Mouse (Mus musculus): ENCODE measurements around the gene Yme1l1. TPM values are rescaled to one million over a fixed set of nuclear protein-coding genes. Genes with fewer than 3 reads are reported as not detected.

Yme1l1 gene
- polyA plus RNA-seq, 1 experiment = 17.9 TPM

DNA sequence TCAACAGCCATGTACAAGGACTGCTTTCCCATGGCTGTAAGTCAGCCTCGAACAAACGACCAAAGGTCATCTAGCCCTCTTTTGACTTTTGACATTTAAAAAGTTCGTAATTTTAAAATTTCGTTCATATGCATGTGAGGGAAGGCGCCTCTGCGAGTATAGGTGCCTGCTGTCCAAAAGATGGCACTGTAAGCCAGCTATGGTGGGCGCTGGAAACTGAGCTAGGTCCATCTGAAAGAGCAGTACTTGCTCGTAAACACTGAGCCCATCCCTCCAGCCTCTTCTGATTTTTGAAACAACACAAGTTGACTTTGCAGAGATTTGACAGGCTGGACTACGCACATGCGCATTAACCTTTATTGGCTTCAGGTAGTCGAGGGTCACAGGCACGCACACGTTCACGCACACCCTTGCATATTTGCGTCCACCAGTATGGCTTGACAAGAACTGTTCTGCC is 50.9 kb downstream of the Yme1l1 start, which contains the start of gene 4931423N10Rik:
Gene 4931423N10Rik, plus strand, starts transcription at position 407 of the 457 bp plus-strand sequence.
- no peak within 1 kb of the TSS for H3K4me3 ChIP-seq
- no peaks in the 10 kb centered on the region for H3K27me3 ChIP-seq (ENCODE audit: control insufficient read depth, insufficient read depth, insufficient read length)
- H3ac ChIP-seq (ENCODE audit: control insufficient read depth, insufficient read length) = no peak within 1 kb of the TSS
- no peaks in the 10 kb centered on the region for H3K79me2 ChIP-seq (ENCODE audit: control insufficient read depth, insufficient read depth)
- no peaks in the 10 kb centered on the region for H3K36me3 ChIP-seq (ENCODE audit: control insufficient read depth, insufficient read depth)
- no peak within 1 kb of the TSS for H3K4me2 ChIP-seq (ENCODE audit: low read depth)
- TF ChIP-seq E2F4 (IDR thresholded peaks at IDR 0.05; ENCODE audit: insufficient read depth) (no peak), POLR2A (IDR thresholded peaks at IDR 0.05; ENCODE audit: insufficient read length, low read depth) (no peak), POLR2AphosphoS2 (IDR thresholded peaks at IDR 0.05; ENCODE audit: insufficient read length, low read depth) (no peak), USF1 (IDR thresholded peaks at IDR 0.05; ENCODE audit: low read depth) (no peak), MAX (IDR thresholded peaks at IDR 0.05; ENCODE audit: low read depth) (no peak), SRF (IDR thresholded peaks at IDR 0.05; ENCODE audit: control insufficient read depth, insufficient read length, low read depth) (no peak), CEBPB (IDR thresholded peaks at IDR 0.05; ENCODE audit: insufficient read depth, poor library complexity, severe bottlenecking) (no peak), TCF3 (IDR thresholded peaks at IDR 0.05; ENCODE audit: insufficient read length, low read depth) (no peak), MYOG (IDR thresholded peaks at IDR 0.05; ENCODE audit: control insufficient read depth in 1 of 3, insufficient read depth in 1 of 3, insufficient read length in 2 of 3, low read depth in 2 of 3) (no peak), TCF12 (IDR thresholded peaks at IDR 0.05; ENCODE audit: insufficient read depth, poor library complexity, severe bottlenecking) (no peak), REST (IDR thresholded peaks at IDR 0.05; ENCODE audit: insufficient read depth, insufficient read length) (no peak), MYOD1 (IDR thresholded peaks at IDR 0.05; ENCODE audit: control insufficient read depth in 1 of 3, insufficient read length in 2 of 3, low read depth in 2 of 3) (no peak)

DNA sequence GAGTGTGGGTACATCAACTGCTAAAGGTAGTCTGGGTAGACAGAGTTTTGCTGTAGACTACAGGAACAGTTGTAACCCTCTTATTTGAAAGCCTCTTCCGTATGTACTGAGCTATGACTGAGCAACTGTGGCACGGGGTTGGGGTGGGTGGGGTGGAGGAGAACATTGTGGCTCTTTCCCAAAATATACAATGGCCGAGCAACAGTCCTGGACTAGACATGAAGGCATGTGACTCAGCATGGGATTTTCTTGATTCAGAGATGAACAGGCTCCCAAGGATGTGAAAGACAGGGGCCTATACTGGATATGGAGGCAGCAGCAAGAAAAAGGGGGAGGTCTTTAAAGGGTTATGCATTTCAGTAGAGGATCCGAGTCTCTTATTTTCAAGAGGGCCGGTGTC is 57.5 kb downstream of the Yme1l1 start:
- Histone ChIP-seq H3ac (ENCODE audit: control insufficient read depth, insufficient read length) (no peak overlapping the region), H3K4me3 (no peak overlapping the region), H3K79me2 (ENCODE audit: control insufficient read depth, insufficient read depth) (no peaks in the 10 kb centered on the region), H3K27me3 (ENCODE audit: control insufficient read depth, insufficient read depth, insufficient read length) (no peaks in the 10 kb centered on the region), H3K4me2 (ENCODE audit: low read depth) (peak overlapping the region; percentile 32), H3K36me3 (ENCODE audit: control insufficient read depth, insufficient read depth) (no peaks in the 10 kb centered on the region)
- no peak for TF ChIP-seq SRF (IDR thresholded peaks at IDR 0.05; ENCODE audit: control insufficient read depth, insufficient read length, low read depth)
- TF ChIP-seq MAX (IDR thresholded peaks at IDR 0.05; ENCODE audit: low read depth) = no peak
- no peak for TF ChIP-seq MYOG (IDR thresholded peaks at IDR 0.05; ENCODE audit: control insufficient read depth in 1 of 3, insufficient read depth in 1 of 3, insufficient read length in 2 of 3, low read depth in 2 of 3)
- TF ChIP-seq USF1 (IDR thresholded peaks at IDR 0.05; ENCODE audit: low read depth) = no peak
- TF ChIP-seq E2F4 (IDR thresholded peaks at IDR 0.05; ENCODE audit: insufficient read depth) = no peak
- TF ChIP-seq POLR2A (IDR thresholded peaks at IDR 0.05; ENCODE audit: insufficient read length, low read depth) = no peak
- no peak for TF ChIP-seq TCF12 (IDR thresholded peaks at IDR 0.05; ENCODE audit: insufficient read depth, poor library complexity, severe bottlenecking)
- no peak for TF ChIP-seq POLR2AphosphoS2 (IDR thresholded peaks at IDR 0.05; ENCODE audit: insufficient read length, low read depth)
- no peak for TF ChIP-seq TCF3 (IDR thresholded peaks at IDR 0.05; ENCODE audit: insufficient read length, low read depth)
- TF ChIP-seq MYOD1 (IDR thresholded peaks at IDR 0.05; ENCODE audit: control insufficient read depth in 1 of 3, insufficient read length in 2 of 3, low read depth in 2 of 3) = no peak
- TF ChIP-seq CEBPB (IDR thresholded peaks at IDR 0.05; ENCODE audit: insufficient read depth, poor library complexity, severe bottlenecking) = no peak
- no peak for TF ChIP-seq REST (IDR thresholded peaks at IDR 0.05; ENCODE audit: insufficient read depth, insufficient read length)

DNA sequence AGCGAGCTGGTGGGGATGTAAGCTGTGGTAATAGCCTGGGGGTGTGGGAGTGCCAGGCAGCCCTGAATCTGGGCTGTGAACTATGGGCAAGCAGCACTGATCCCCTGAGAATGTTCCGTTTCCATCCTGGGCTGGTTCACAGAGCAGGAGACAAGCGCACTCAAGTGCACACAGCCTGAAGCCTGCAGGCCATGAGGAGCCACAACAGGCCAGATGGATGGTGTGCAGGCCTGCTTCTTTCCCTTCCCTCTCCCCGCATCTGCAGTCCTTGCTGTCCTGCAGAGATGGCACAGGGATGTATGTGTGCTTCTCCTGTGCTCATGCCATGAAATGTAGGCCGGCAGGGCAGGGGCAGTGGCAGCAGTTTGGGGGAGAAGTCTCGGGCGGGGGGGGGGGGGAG is 69.0 kb downstream of the Yme1l1 start:
- H3K4me3 ChIP-seq = no peak overlapping the region
- no peaks in the 10 kb centered on the region for H3K79me2 ChIP-seq (ENCODE audit: control insufficient read depth, insufficient read depth)
- no peaks in the 10 kb centered on the region for H3K36me3 ChIP-seq (ENCODE audit: control insufficient read depth, insufficient read depth)
- H3ac ChIP-seq (ENCODE audit: control insufficient read depth, insufficient read length) = no peak overlapping the region
- TF ChIP-seq MYOG (IDR thresholded peaks at IDR 0.05; ENCODE audit: control insufficient read depth in 1 of 3, insufficient read depth in 1 of 3, insufficient read length in 2 of 3, low read depth in 2 of 3) = no peak
- no peak for TF ChIP-seq TCF12 (IDR thresholded peaks at IDR 0.05; ENCODE audit: insufficient read depth, poor library complexity, severe bottlenecking)
- TF ChIP-seq CEBPB (IDR thresholded peaks at IDR 0.05; ENCODE audit: insufficient read depth, poor library complexity, severe bottlenecking) = no peak
- TF ChIP-seq SRF (IDR thresholded peaks at IDR 0.05; ENCODE audit: control insufficient read depth, insufficient read length, low read depth) = no peak
- no peak for TF ChIP-seq USF1 (IDR thresholded peaks at IDR 0.05; ENCODE audit: low read depth)
- no peak for TF ChIP-seq REST (IDR thresholded peaks at IDR 0.05; ENCODE audit: insufficient read depth, insufficient read length)
- no peak for TF ChIP-seq POLR2A (IDR thresholded peaks at IDR 0.05; ENCODE audit: insufficient read length, low read depth)
- TF ChIP-seq TCF3 (IDR thresholded peaks at IDR 0.05; ENCODE audit: insufficient read length, low read depth) = no peak
- TF ChIP-seq POLR2AphosphoS2 (IDR thresholded peaks at IDR 0.05; ENCODE audit: insufficient read length, low read depth) = no peak
- no peak for TF ChIP-seq MAX (IDR thresholded peaks at IDR 0.05; ENCODE audit: low read depth)
- TF ChIP-seq MYOD1 (IDR thresholded peaks at IDR 0.05; ENCODE audit: control insufficient read depth in 1 of 3, insufficient read length in 2 of 3, low read depth in 2 of 3) = no peak
- no peak for TF ChIP-seq E2F4 (IDR thresholded peaks at IDR 0.05; ENCODE audit: insufficient read depth)
- H3K27me3 ChIP-seq (ENCODE audit: control insufficient read depth, insufficient read depth, insufficient read length) = peaks cover 4% of the 10 kb centered on the region
- no peak overlapping the region for H3K4me2 ChIP-seq (ENCODE audit: low read depth)

DNA sequence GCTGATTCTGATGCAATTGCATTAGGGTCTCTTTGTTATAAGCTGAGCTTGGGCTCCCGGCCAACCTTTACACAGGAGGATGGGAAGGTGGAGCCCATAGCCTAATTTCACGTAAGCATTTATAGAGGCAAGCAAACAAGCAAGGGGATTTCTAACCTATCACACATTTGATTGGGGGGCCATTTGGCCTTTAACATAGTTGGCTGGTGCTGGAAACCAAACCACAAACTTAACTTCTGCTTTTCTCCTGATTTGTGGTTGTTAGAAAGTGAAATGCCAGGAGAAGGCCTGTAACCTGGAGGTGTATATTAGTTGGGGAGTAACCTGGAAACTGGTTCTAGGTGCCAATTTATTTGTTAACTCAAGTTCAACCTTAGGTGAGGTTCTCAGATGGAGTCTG is 72.3 kb downstream of the Yme1l1 start:
- Histone ChIP-seq H3ac (ENCODE audit: control insufficient read depth, insufficient read length) (no peak overlapping the region), H3K4me3 (no peak overlapping the region), H3K36me3 (ENCODE audit: control insufficient read depth, insufficient read depth) (no peaks in the 10 kb centered on the region), H3K27me3 (ENCODE audit: control insufficient read depth, insufficient read depth, insufficient read length) (peaks cover 4% of the 10 kb centered on the region), H3K4me2 (ENCODE audit: low read depth) (no peak overlapping the region), H3K79me2 (ENCODE audit: control insufficient read depth, insufficient read depth) (no peaks in the 10 kb centered on the region)
- TF ChIP-seq POLR2AphosphoS2 (IDR thresholded peaks at IDR 0.05; ENCODE audit: insufficient read length, low read depth) = no peak
- TF ChIP-seq TCF12 (IDR thresholded peaks at IDR 0.05; ENCODE audit: insufficient read depth, poor library complexity, severe bottlenecking) = no peak
- no peak for TF ChIP-seq MYOD1 (IDR thresholded peaks at IDR 0.05; ENCODE audit: control insufficient read depth in 1 of 3, insufficient read length in 2 of 3, low read depth in 2 of 3)
- no peak for TF ChIP-seq E2F4 (IDR thresholded peaks at IDR 0.05; ENCODE audit: insufficient read depth)
- no peak for TF ChIP-seq REST (IDR thresholded peaks at IDR 0.05; ENCODE audit: insufficient read depth, insufficient read length)
- TF ChIP-seq CEBPB (IDR thresholded peaks at IDR 0.05; ENCODE audit: insufficient read depth, poor library complexity, severe bottlenecking) = no peak
- TF ChIP-seq MAX (IDR thresholded peaks at IDR 0.05; ENCODE audit: low read depth) = no peak
- no peak for TF ChIP-seq TCF3 (IDR thresholded peaks at IDR 0.05; ENCODE audit: insufficient read length, low read depth)
- TF ChIP-seq USF1 (IDR thresholded peaks at IDR 0.05; ENCODE audit: low read depth) = no peak
- no peak for TF ChIP-seq POLR2A (IDR thresholded peaks at IDR 0.05; ENCODE audit: insufficient read length, low read depth)
- TF ChIP-seq MYOG (IDR thresholded peaks at IDR 0.05; ENCODE audit: control insufficient read depth in 1 of 3, insufficient read depth in 1 of 3, insufficient read length in 2 of 3, low read depth in 2 of 3) = no peak
- no peak for TF ChIP-seq SRF (IDR thresholded peaks at IDR 0.05; ENCODE audit: control insufficient read depth, insufficient read length, low read depth)
